Mouse (Mus musculus) limb, embryonic 14.5 days (tissue): ENCODE data around the gene Tnfrsf14. TPM values are rescaled to one million over a fixed set of nuclear protein-coding genes. Genes with fewer than 3 reads are reported as not detected.

ENCODE experiments used
- ATAC-seq: fragments of 200-750 bp; cut with Nextera tagmentation; 2 replicates; pipeline ENCODE4 v1.8.0; 2017; ENCODE audit warnings: low read depth, moderate number of reproducible peaks, moderate TSS enrichment; ENCODE audit not compliant: low FRiP score
- DNase-seq: peaks from one replicate; pipeline ENCODE4 v3.0.0-alpha.2; 2015; ENCODE audit warnings: low spot score
- H3K27ac ChIP-seq: fragments of 300-500 bp; sonication (generic); replicated peaks from 2 replicates; pipeline ENCODE4 v1.5.1; 2014; ENCODE audit warnings: low read depth, mild to moderate bottlenecking, low read length, moderate library complexity, mixed read lengths
- H3K27me3 ChIP-seq: fragments of 300-500 bp; sonication (generic); 2 replicates; pipeline ENCODE4 v1.6.1; 2014; ENCODE audit warnings: low read length, mixed read lengths; ENCODE audit not compliant: control insufficient read depth, insufficient read depth
- H3K36me3 ChIP-seq: fragments of 300-500 bp; sonication (generic); 2 replicates; pipeline ENCODE4 v1.6.1; 2014; ENCODE audit warnings: mild to moderate bottlenecking, low read length, moderate library complexity, mixed read lengths; ENCODE audit not compliant: control insufficient read depth, insufficient read depth
- H3K4me1 ChIP-seq: fragments of 300-500 bp; sonication (generic); 2 replicates; pipeline ENCODE4 v1.6.1; 2014; ENCODE audit warnings: antibody characterized with exemption, low read length, mixed read lengths; ENCODE audit not compliant: control insufficient read depth, insufficient read depth
- H3K4me2 ChIP-seq: fragments of 300-500 bp; sonication (generic); replicated peaks from 2 replicates; pipeline ENCODE4 v1.6.1; 2014; ENCODE audit warnings: low read depth, mild to moderate bottlenecking, low read length, moderate library complexity; ENCODE audit not compliant: severe bottlenecking
- H3K4me3 ChIP-seq: fragments of 300-500 bp; sonication (generic); replicated peaks from 2 replicates; pipeline ENCODE4 v1.5.1; 2014; ENCODE audit warnings: low read length
- H3K9ac ChIP-seq: fragments of 300-500 bp; sonication (generic); 2 replicates; pipeline ENCODE4 v1.6.1; 2014; ENCODE audit warnings: mild to moderate bottlenecking, low read depth, low read length, moderate library complexity; ENCODE audit not compliant: severe bottlenecking
- H3K9me3 ChIP-seq: fragments of 300-500 bp; sonication (generic); 2 replicates; pipeline ENCODE4 v1.6.1; 2016; ENCODE audit warnings: low read length; ENCODE audit not compliant: control insufficient read depth
- POLR2A ChIP-seq: fragments of 200-500 bp; IDR thresholded peaks from 2 replicates; pipeline ENCODE4 v1.8.0; 2012; ENCODE audit warnings: inconsistent platforms, mild to moderate bottlenecking, moderate library complexity, borderline replicate concordance; ENCODE audit not compliant: insufficient read depth, insufficient read length; ENCODE audit errors: extremely low read depth
- WGBS: fragments of 180-500 bp; shearing (Covaris S2); extraction: QIAGEN DNeasy Blood & Tissue Kit; methylation state at CpG from one replicate; pipeline ENCODE4 v1.1.7; 2014; 5-methylcytosine and 5-hydroxymethylcytosine counted together
- polyA plus RNA-seq, 2 experiments: library from polyadenylated mRNA; depleted of rRNA in 1 of 2; stranded (reverse) in 1 of 2; unstranded in 1 of 2; fragments of >200 nt; fragmentation: Nextera tagmentation in 1 of 2; extraction: Ambion mirVana in 1 of 2; gene quantifications; 2 replicates each; pipeline versions ENCODE4 v1.2.1 to v1.2.3; 2012 to 2014

Tnfrsf14 gene
- polyA plus RNA-seq, 2 experiments: 0.99 to 5.8 TPM

- ATAC-seq: no peak
- DNase-seq: no peak
- Histone ChIP-seq H3K36me3 (peaks cover 13% of the 10 kb centered on the region), H3K4me3 (peak overlapping the region; percentile 80), H3K4me2 (peak overlapping the region; percentile 73), H3K27me3 (peaks cover 36% of the 10 kb centered on the region), H3K9me3 (no peaks in the 10 kb centered on the region), H3K27ac (peak overlapping the region; percentile 82), H3K9ac (peak overlapping the region; percentile 83), H3K4me1 (peaks cover 25% of the 10 kb centered on the region)
- 3% methylated on average over 27 of the region's 36 CpGs for WGBS
- TF ChIP-seq POLR2A: no peak
Observed at GRCm38 (mm10) chr4:154964581-154965235, 36.3 kb upstream of the Tnfrsf14 start.

- Histone ChIP-seq H3K27ac (peak within 1 kb of the TSS; percentile 82), H3K4me2 (peak within 1 kb of the TSS; percentile 73), H3K36me3 (peaks cover 8% of the 10 kb centered on the region; the same call in 1 of the 2 replicates), H3K9me3 (no peaks in the 10 kb centered on the region), H3K4me1 (peaks cover 25% of the 10 kb centered on the region), H3K4me3 (peak within 1 kb of the TSS; percentile 80), H3K27me3 (peaks cover 43% of the 10 kb centered on the region), H3K9ac (peak within 1 kb of the TSS; percentile 83)
- under 1% methylated on average over 32 of the region's 66 CpGs for WGBS
- peak; percentile 89 for ATAC-seq
- peak; percentile 88; the same call in 1 of the 2 replicates for TF ChIP-seq POLR2A
- peak; percentile 91 for DNase-seq
Observed at GRCm38 (mm10) chr4:154963901-154964580, 35.7 kb upstream of the Tnfrsf14 start, which contains the start of gene Pank4. Pank4 (plus strand) TSS chr4:154964123.

GRCm38 (mm10) chr4:154963190-154963836 is 35.0 kb upstream of the Tnfrsf14 start:
- peaks cover 29% of the 10 kb centered on the region for H3K4me1 ChIP-seq
- H3K4me3 ChIP-seq: peak overlapping the region; percentile 80
- 15% methylated on average over 11 of the region's 11 CpGs for WGBS
- no peak for ATAC-seq
- no peak overlapping the region for H3K27ac ChIP-seq
- peak overlapping the region; percentile 73 for H3K4me2 ChIP-seq
- no peaks in the 10 kb centered on the region for H3K9me3 ChIP-seq
- no peak for TF ChIP-seq POLR2A
- H3K27me3 ChIP-seq: peaks cover 50% of the 10 kb centered on the region
- DNase-seq: no peak
- 0 out of 2 replicates have a peak overlapping the region, but pooled peaks have one; percentile 83 for H3K9ac ChIP-seq
- H3K36me3 ChIP-seq: peaks cover 8% of the 10 kb centered on the region; the same call in 1 of the 2 replicates

GRCm38 (mm10) chr4:154962683-154963082 is 34.3 kb upstream of the Tnfrsf14 start:
- Histone ChIP-seq H3K4me2 (no peak overlapping the region), H3K27me3 (peaks cover 55% of the 10 kb centered on the region), H3K36me3 (peaks cover 8% of the 10 kb centered on the region; the same call in 1 of the 2 replicates), H3K9me3 (no peaks in the 10 kb centered on the region), H3K4me3 (no peak overlapping the region), H3K4me1 (peaks cover 34% of the 10 kb centered on the region), H3K27ac (no peak overlapping the region), H3K9ac (no peak overlapping the region)
- ATAC-seq (no peak), DNase-seq (no peak)
- no peak for TF ChIP-seq POLR2A
- WGBS: 81% methylated on average over 7 of the region's 7 CpGs

GRCm38 (mm10) chr4:154961911-154962310 is 33.5 kb upstream of the Tnfrsf14 start:
- Histone ChIP-seq H3K4me2 (peak overlapping the region; percentile 79), H3K4me3 (peak overlapping the region; percentile 42), H3K27ac (no peak overlapping the region), H3K9ac (no peak overlapping the region), H3K36me3 (peaks cover 8% of the 10 kb centered on the region; the same call in 1 of the 2 replicates), H3K9me3 (no peaks in the 10 kb centered on the region), H3K4me1 (peaks cover 34% of the 10 kb centered on the region), H3K27me3 (peaks cover 58% of the 10 kb centered on the region)
- TF ChIP-seq POLR2A: no peak
- ATAC-seq: no peak
- 25% methylated on average over 13 of the region's 13 CpGs for WGBS
- no peak for DNase-seq
